Mouse (Mus musculus): Measurements from ENCODE around the gene Nceh1. TPM values are rescaled to one million over a fixed set of nuclear protein-coding genes. Genes with fewer than 3 reads are reported as not detected.
"Not testable (repeated sequence)": the region's sequence is repeated elsewhere in the genome, so short reads cannot be mapped to it uniquely, and the experiment has no call there.

The Nceh1 gene
- polyA plus RNA-seq, 1 experiment from 2014 or later: 3.3 TPM

DNA sequence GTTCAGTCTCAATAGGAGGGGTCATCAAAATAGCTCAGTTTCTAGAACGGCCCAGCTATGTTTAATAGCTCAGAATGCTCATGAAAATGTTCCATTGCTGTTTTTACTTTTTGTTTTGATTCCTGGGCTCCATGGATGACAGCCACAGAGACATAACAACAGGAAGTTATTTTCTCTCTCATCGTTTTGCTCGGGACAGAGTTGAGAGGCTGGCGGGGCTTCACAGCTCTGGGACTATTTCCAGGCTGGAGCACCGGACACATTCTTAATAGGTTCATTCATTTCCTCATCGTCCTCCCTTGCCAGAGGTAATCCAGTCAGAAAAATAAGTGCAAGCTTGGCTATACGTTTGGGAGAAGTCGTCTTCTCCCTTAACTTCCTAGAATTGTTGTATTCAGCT is 106.1 kb downstream of the Nceh1 start:
- 77% methylated on average over 8 of the region's 8 CpGs for WGBS
- no peak overlapping the region for H3K4me2 ChIP-seq (ENCODE audit: low read depth, low read length, severe bottlenecking)
- no peaks in the 10 kb centered on the region for H3K9me3 ChIP-seq (ENCODE audit: control insufficient read depth, low read length)
- no peak overlapping the region for H3K4me3 ChIP-seq (ENCODE audit: low read depth, low read length)
- no peaks in the 10 kb centered on the region for H3K27me3 ChIP-seq (ENCODE audit: control insufficient read depth, insufficient read depth, low read length)
- H3K27ac ChIP-seq (ENCODE audit: low read depth, low read length): no peak overlapping the region
- DNase-seq (ENCODE audit: low spot score) (no peak), ATAC-seq (replicated peaks; ENCODE audit: low FRiP score) (no peak)
- no peak overlapping the region for H3K9ac ChIP-seq (ENCODE audit: low read length)
- H3K36me3 ChIP-seq (ENCODE audit: control insufficient read depth, insufficient read depth, low read length): no peaks in the 10 kb centered on the region
- no peaks in the 10 kb centered on the region for H3K4me1 ChIP-seq (replicated peaks; ENCODE audit: control insufficient read depth, insufficient read depth, low read length)

DNA sequence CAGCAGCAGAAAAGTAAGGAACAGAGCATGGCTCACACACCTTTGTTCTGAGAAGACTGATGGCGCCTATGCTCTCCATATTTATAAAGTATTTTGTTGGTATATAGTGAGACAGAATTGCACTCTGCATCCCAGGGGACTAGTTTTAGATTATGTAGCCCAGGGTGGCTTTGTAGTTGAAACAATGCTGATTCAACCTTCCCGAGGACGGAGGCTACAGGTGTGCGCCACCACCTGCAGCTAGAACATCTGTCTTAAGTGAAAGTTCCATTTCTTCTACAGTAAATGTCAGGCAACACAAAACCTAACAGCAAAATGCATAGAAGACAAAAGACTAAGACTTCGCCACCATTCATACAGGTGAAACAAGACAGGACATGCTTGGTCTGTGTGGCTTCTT is 107.5 kb downstream of the Nceh1 start:
- H3K9me3 ChIP-seq (ENCODE audit: control insufficient read depth, low read length): no peaks in the 10 kb centered on the region
- no peak for ATAC-seq (replicated peaks; ENCODE audit: low FRiP score)
- 91% methylated on average over 5 of the region's 5 CpGs for WGBS

DNA sequence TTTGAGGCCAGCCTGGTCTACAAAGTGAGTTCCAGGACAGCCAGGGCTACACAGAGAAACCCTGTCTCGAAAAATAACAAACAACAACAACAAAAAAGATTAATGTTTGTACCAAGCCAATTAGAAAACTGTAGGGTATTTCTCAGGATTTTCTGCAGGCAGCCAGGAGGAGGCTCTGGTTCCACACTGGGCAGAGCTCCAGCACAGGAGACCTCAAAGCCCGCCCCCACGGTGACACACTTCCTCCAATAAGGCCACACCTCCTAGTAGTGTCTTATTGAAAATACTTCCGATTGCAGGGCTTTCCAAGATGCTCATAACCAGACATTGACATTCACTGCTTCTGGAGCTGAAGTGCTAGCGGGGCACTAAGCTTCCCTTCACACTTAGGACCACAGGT is 108.2 kb downstream of the Nceh1 start:
- H3K27me3 ChIP-seq (ENCODE audit: control insufficient read depth, insufficient read depth, low read length); H3K36me3 ChIP-seq (ENCODE audit: control insufficient read depth, insufficient read depth, low read length); DNase-seq (ENCODE audit: low spot score); H3K27ac ChIP-seq (ENCODE audit: low read depth, low read length); H3K9ac ChIP-seq (ENCODE audit: low read length); H3K9me3 ChIP-seq (ENCODE audit: control insufficient read depth, low read length); ATAC-seq (replicated peaks; ENCODE audit: low FRiP score); H3K4me2 ChIP-seq (ENCODE audit: low read depth, low read length, severe bottlenecking); H3K4me1 ChIP-seq (replicated peaks; ENCODE audit: control insufficient read depth, insufficient read depth, low read length); H3K4me3 ChIP-seq (ENCODE audit: low read depth, low read length): not testable (repeated sequence)
- 90% methylated on average over 5 of the region's 5 CpGs for whole genome bisulfite sequencing

More for the DNA sequence above, 107.5 kb downstream of the Nceh1 start:
- Histone ChIP-seq H3K4me1 (replicated peaks; ENCODE audit: control insufficient read depth, insufficient read depth, low read length) (no peaks in the 10 kb centered on the region), H3K27me3 (ENCODE audit: control insufficient read depth, insufficient read depth, low read length) (no peaks in the 10 kb centered on the region), H3K4me3 (ENCODE audit: low read depth, low read length) (no peak overlapping the region), H3K9ac (ENCODE audit: low read length) (no peak overlapping the region), H3K36me3 (ENCODE audit: control insufficient read depth, insufficient read depth, low read length) (no peaks in the 10 kb centered on the region), H3K4me2 (ENCODE audit: low read depth, low read length, severe bottlenecking) (no peak overlapping the region), H3K27ac (ENCODE audit: low read depth, low read length) (no peak overlapping the region)
- no peak for DNase-seq (ENCODE audit: low spot score)

DNA sequence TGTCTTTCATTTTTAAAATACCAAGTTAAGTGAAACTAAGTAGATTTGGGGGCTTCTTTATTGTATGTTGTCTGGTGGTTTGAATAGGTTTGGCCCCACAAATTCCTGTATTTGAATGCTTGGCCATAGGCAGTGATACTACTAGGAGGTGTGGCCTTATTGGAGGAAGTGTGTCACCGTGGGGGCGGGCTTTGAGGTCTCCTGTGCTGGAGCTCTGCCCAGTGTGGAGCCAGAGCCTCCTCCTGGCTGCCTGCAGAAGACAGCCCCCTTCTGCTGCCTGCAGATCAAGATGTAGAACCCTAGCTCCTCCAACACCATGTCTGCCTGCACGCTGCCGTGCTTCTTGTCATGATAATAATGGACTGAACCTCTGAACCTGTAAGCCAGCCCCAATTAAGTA is 108.6 kb downstream of the Nceh1 start:
- 84% methylated on average over 4 of the region's 4 CpGs for WGBS

DNA sequence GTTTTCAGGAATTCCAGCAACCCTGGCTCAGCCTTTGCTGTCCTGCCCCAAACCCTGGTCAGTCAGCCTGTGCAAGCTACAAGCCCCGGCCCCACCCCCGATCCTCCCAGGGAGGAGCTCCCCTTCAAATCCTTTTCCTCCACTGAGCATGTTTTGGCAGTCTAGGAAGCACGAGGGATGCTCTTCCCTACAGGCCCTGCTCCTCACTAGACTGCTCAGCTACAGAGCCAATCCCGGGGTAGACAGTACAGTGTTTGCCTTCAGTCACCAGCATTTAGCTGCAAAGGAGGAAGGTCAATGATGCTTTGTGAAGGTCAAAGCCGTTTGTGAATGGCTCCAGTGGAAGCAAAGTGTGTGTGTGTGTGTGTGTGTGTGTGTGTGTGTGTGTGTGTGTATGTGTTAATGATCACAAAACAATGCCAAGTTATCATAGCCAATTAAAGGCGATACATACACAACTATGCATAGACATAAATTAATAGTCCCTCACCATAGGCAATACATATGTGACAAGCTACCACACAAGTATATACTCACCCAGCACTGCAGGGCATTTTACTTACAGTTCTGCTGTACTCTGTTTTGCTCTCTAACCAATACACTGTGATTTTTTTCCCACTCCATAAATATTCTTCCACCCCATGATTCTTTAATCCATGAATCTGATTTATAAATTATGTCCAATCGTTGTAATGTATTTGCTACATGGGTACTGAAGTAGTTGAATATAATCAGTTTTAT is 111.0 kb downstream of the Nceh1 start:
- Histone ChIP-seq H3K9me3 (ENCODE audit: control insufficient read depth, low read length) (no peaks in the 10 kb centered on the region), H3K27ac (ENCODE audit: low read depth, low read length) (no peak overlapping the region), H3K4me2 (ENCODE audit: low read depth, low read length, severe bottlenecking) (no peak overlapping the region), H3K27me3 (ENCODE audit: control insufficient read depth, insufficient read depth, low read length) (no peaks in the 10 kb centered on the region), H3K4me1 (replicated peaks; ENCODE audit: control insufficient read depth, insufficient read depth, low read length) (no peaks in the 10 kb centered on the region), H3K4me3 (ENCODE audit: low read depth, low read length) (no peak overlapping the region), H3K9ac (ENCODE audit: low read length) (no peak overlapping the region), H3K36me3 (ENCODE audit: control insufficient read depth, insufficient read depth, low read length) (no peaks in the 10 kb centered on the region)
- no peak for DNase-seq (ENCODE audit: low spot score)
- 65% methylated on average over 7 of the region's 7 CpGs for WGBS
- no peak for ATAC-seq (replicated peaks; ENCODE audit: low FRiP score)

More for the DNA sequence above, 108.6 kb downstream of the Nceh1 start:
- H3K27me3 ChIP-seq (ENCODE audit: control insufficient read depth, insufficient read depth, low read length); H3K4me2 ChIP-seq (ENCODE audit: low read depth, low read length, severe bottlenecking); H3K4me1 ChIP-seq (replicated peaks; ENCODE audit: control insufficient read depth, insufficient read depth, low read length); ATAC-seq (replicated peaks; ENCODE audit: low FRiP score); H3K36me3 ChIP-seq (ENCODE audit: control insufficient read depth, insufficient read depth, low read length); H3K4me3 ChIP-seq (ENCODE audit: low read depth, low read length); DNase-seq (ENCODE audit: low spot score); H3K9ac ChIP-seq (ENCODE audit: low read length); H3K9me3 ChIP-seq (ENCODE audit: control insufficient read depth, low read length); H3K27ac ChIP-seq (ENCODE audit: low read depth, low read length): not testable (repeated sequence)

GRCm38 (mm10) chr3:27300451-27300850 is 117.7 kb downstream of the Nceh1 start:
- Histone ChIP-seq H3K36me3 (ENCODE audit: control insufficient read depth, insufficient read depth, low read length) (no peaks in the 10 kb centered on the region), H3K9ac (ENCODE audit: low read length) (no peak overlapping the region), H3K27me3 (ENCODE audit: control insufficient read depth, insufficient read depth, low read length) (no peaks in the 10 kb centered on the region), H3K9me3 (ENCODE audit: control insufficient read depth, low read length) (no peaks in the 10 kb centered on the region), H3K27ac (ENCODE audit: low read depth, low read length) (no peak overlapping the region), H3K4me3 (ENCODE audit: low read depth, low read length) (no peak overlapping the region), H3K4me2 (ENCODE audit: low read depth, low read length, severe bottlenecking) (no peak overlapping the region), H3K4me1 (replicated peaks; ENCODE audit: control insufficient read depth, insufficient read depth, low read length) (no peaks in the 10 kb centered on the region)
- 92% methylated on average over 4 of the region's 4 CpGs for WGBS
- ATAC-seq (replicated peaks; ENCODE audit: low FRiP score): no peak
- no peak for DNase-seq (ENCODE audit: low spot score)

DNA sequence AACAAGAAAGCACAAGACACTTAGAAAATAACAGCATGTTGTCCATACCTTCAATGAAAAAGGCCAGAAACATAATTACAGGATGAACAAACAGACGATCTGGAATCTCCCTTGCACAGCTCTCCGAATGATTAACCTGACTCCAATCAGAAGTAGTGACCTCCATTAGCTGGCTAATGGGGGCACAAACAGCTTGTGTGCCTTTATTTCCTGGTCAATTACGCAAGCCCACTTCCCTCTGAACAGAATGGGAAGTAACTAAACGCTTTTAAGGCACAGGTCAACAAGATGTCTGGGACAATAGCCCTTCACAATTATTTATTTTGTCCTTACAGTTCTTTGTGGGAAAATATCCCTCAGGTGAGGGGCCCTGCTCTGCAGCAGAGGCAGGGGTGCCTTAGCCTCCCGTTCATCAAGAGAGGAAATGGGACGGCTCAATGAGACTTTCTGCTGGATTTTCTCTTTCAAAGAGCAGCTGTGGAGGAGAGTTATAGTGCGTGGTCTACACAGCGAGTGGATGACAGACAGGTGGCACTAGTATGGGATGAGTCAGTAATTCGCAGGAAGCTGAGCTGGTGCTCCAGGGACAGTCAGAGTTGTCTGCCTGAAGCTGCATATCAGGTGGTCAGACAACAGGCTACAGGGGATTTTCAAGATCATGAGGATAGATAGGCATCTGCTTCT is 119.7 kb downstream of the Nceh1 start:
- H3K36me3 ChIP-seq (ENCODE audit: control insufficient read depth, insufficient read depth, low read length): no peaks in the 10 kb centered on the region
- no peak overlapping the region for H3K4me3 ChIP-seq (ENCODE audit: low read depth, low read length)
- no peaks in the 10 kb centered on the region for H3K9me3 ChIP-seq (ENCODE audit: control insufficient read depth, low read length)
- H3K9ac ChIP-seq (ENCODE audit: low read length): no peak overlapping the region
- no peaks in the 10 kb centered on the region for H3K4me1 ChIP-seq (replicated peaks; ENCODE audit: control insufficient read depth, insufficient read depth, low read length)
- no peak for DNase-seq (ENCODE audit: low spot score)
- ATAC-seq (replicated peaks; ENCODE audit: low FRiP score): no peak
- no peak overlapping the region for H3K4me2 ChIP-seq (ENCODE audit: low read depth, low read length, severe bottlenecking)
- no peak overlapping the region for H3K27ac ChIP-seq (ENCODE audit: low read depth, low read length)
- H3K27me3 ChIP-seq (ENCODE audit: control insufficient read depth, insufficient read depth, low read length): no peaks in the 10 kb centered on the region
- WGBS: 81% methylated on average over 9 of the region's 9 CpGs

GRCm38 (mm10) chr3:27306815-27307214 is 124.0 kb downstream of the Nceh1 start:
- Histone ChIP-seq H3K9ac (ENCODE audit: low read length) (no peak overlapping the region), H3K27ac (ENCODE audit: low read depth, low read length) (no peak overlapping the region), H3K4me2 (ENCODE audit: low read depth, low read length, severe bottlenecking) (no peak overlapping the region), H3K9me3 (ENCODE audit: control insufficient read depth, low read length) (no peaks in the 10 kb centered on the region), H3K27me3 (ENCODE audit: control insufficient read depth, insufficient read depth, low read length) (no peaks in the 10 kb centered on the region), H3K36me3 (ENCODE audit: control insufficient read depth, insufficient read depth, low read length) (no peaks in the 10 kb centered on the region), H3K4me3 (ENCODE audit: low read depth, low read length) (no peak overlapping the region), H3K4me1 (replicated peaks; ENCODE audit: control insufficient read depth, insufficient read depth, low read length) (no peaks in the 10 kb centered on the region)
- no peak for DNase-seq (ENCODE audit: low spot score)
- WGBS: 84% methylated on average over 10 of the region's 10 CpGs
- no peak for ATAC-seq (replicated peaks; ENCODE audit: low FRiP score)

- DNase-seq (ENCODE audit: low spot score) (no peak), ATAC-seq (replicated peaks; ENCODE audit: low FRiP score) (no peak)
- Histone ChIP-seq H3K9me3 (ENCODE audit: control insufficient read depth, low read length) (no peaks in the 10 kb centered on the region), H3K4me3 (ENCODE audit: low read depth, low read length) (no peak overlapping the region), H3K27ac (ENCODE audit: low read depth, low read length) (no peak overlapping the region), H3K9ac (ENCODE audit: low read length) (no peak overlapping the region), H3K36me3 (ENCODE audit: control insufficient read depth, insufficient read depth, low read length) (no peaks in the 10 kb centered on the region), H3K27me3 (ENCODE audit: control insufficient read depth, insufficient read depth, low read length) (no peaks in the 10 kb centered on the region), H3K4me2 (ENCODE audit: low read depth, low read length, severe bottlenecking) (no peak overlapping the region), H3K4me1 (replicated peaks; ENCODE audit: control insufficient read depth, insufficient read depth, low read length) (no peaks in the 10 kb centered on the region)
- WGBS: 96% methylated on average over 7 of the region's 7 CpGs
These were observed 128.2 kb downstream of the Nceh1 start for GRCm38 (mm10) chr3:27310973-27311372.

All from forebrain, embryonic 11.5 days (tissue).